Comparison of ENCODE assay signal across 9 mouse cellular contexts in genomic region chr2:129078313-129078712, GRCm38 (mm10). TPM values are rescaled to one million over a fixed set of nuclear protein-coding genes. Genes with fewer than 3 reads are reported as not detected.
DNase-seq lines count a peak whose midpoint lies in the region; ATAC-seq and TF ChIP-seq lines count a peak whose summit lies in the region.
"Had no signal": no experiment of that assay in that cellular context is flagged by ENCODE, and none has a peak within 500 bp of the region (broad histone marks: within the 10 kb centered on the region; RNA-seq: fewer than 3 reads in every experiment).

No protein-coding gene starts in this region.

- intact Hi-C loops in gastrocnemius, postnatal 36 days (cut with DNase I): no loop called here

- no peak overlapping the region for H3K4me3 ChIP-seq in forebrain, embryonic 14.5 days (ENCODE audit: low read depth, low read length)
- no peak overlapping the region for H3K4me3 ChIP-seq in forebrain, embryonic 10.5 days
- no peak overlapping the region for H3K4me3 ChIP-seq in midbrain, embryonic 11.5 days (ENCODE audit: low read depth, low read length)
- H3K4me3 ChIP-seq in midbrain, embryonic 16.5 days (ENCODE audit: low read depth, low read length): no peak overlapping the region
- no peak overlapping the region for H3K4me3 ChIP-seq in small intestine, adult 2 months (ENCODE audit: low read depth, low read length)
- H3K4me3 ChIP-seq: embryonic facial prominence, embryonic 15.5 days had no signal

- peaks cover 68% of the 10 kb centered on the region for H3K36me3 ChIP-seq in forebrain, embryonic 14.5 days (ENCODE audit: control insufficient read depth, insufficient read depth, low read length)
- peaks cover 69% of the 10 kb centered on the region for H3K36me3 ChIP-seq in forebrain, embryonic 10.5 days (replicated peaks)
- 0 out of 2 replicates have a peak, but pooled peaks cover 2% of the 10 kb centered on the region for H3K36me3 ChIP-seq in midbrain, embryonic 11.5 days (ENCODE audit: control insufficient read depth, insufficient read depth, low read length)
- peaks cover 30% of the 10 kb centered on the region for H3K36me3 ChIP-seq in midbrain, embryonic 16.5 days (ENCODE audit: control insufficient read depth, insufficient read depth, low read length)
- no peaks in the 10 kb centered on the region for H3K36me3 ChIP-seq in small intestine, adult 2 months (ENCODE audit: control insufficient read depth, insufficient read depth, low read length)

- no peak overlapping the region for H3K9ac ChIP-seq in forebrain, embryonic 14.5 days (ENCODE audit: low read length)
- H3K9ac ChIP-seq in midbrain, embryonic 11.5 days (ENCODE audit: low read length): no peak overlapping the region
- no peak overlapping the region for H3K9ac ChIP-seq in midbrain, embryonic 16.5 days (ENCODE audit: low read depth, low read length)
- H3K9ac ChIP-seq: embryonic facial prominence, embryonic 15.5 days had no signal

- no peaks in the 10 kb centered on the region for H3K4me1 ChIP-seq in forebrain, embryonic 14.5 days (ENCODE audit: control insufficient read depth, insufficient read depth, low read length)
- H3K4me1 ChIP-seq in forebrain, embryonic 10.5 days: no peaks in the 10 kb centered on the region
- no peaks in the 10 kb centered on the region for H3K4me1 ChIP-seq in midbrain, embryonic 11.5 days (ENCODE audit: control insufficient read depth, insufficient read depth, low read length)
- H3K4me1 ChIP-seq in midbrain, embryonic 16.5 days (ENCODE audit: control insufficient read depth, insufficient read depth, low read length): no peaks in the 10 kb centered on the region
- H3K4me1 ChIP-seq in small intestine, adult 2 months (ENCODE audit: control insufficient read depth, insufficient read depth, insufficient read length, low read length): no peaks in the 10 kb centered on the region
- H3K4me1 ChIP-seq: embryonic facial prominence, embryonic 15.5 days had no signal

- H3K4me2 ChIP-seq in forebrain, embryonic 14.5 days (ENCODE audit: low read length): no peak overlapping the region
- no peak overlapping the region for H3K4me2 ChIP-seq in midbrain, embryonic 11.5 days
- no peak overlapping the region for H3K4me2 ChIP-seq in midbrain, embryonic 16.5 days (ENCODE audit: low read length)
- H3K4me2 ChIP-seq: embryonic facial prominence, embryonic 15.5 days had no signal

- no peak for TF ChIP-seq POLR2A in small intestine, adult 2 months (IDR thresholded peaks at IDR 0.05; ENCODE audit: low read depth, low read length)

- no peak overlapping the region for H3K27ac ChIP-seq in forebrain, embryonic 14.5 days (ENCODE audit: low read depth, low read length)
- no peak overlapping the region for H3K27ac ChIP-seq in forebrain, embryonic 10.5 days
- H3K27ac ChIP-seq in midbrain, embryonic 11.5 days (ENCODE audit: low read depth, low read length): no peak overlapping the region
- H3K27ac ChIP-seq in midbrain, embryonic 16.5 days (ENCODE audit: low read length): no peak overlapping the region
- no peak overlapping the region for H3K27ac ChIP-seq in small intestine, adult 2 months (ENCODE audit: insufficient read depth, low read depth, low read length)
- H3K27ac ChIP-seq: embryonic facial prominence, embryonic 15.5 days had no signal

- WGBS in forebrain, embryonic 14.5 days: 82% methylated on average over 3 of the region's 3 CpGs
- 84% methylated on average over 3 of the region's 3 CpGs for WGBS in forebrain, embryonic 10.5 days
- 84% methylated on average over 3 of the region's 3 CpGs for WGBS in midbrain, embryonic 11.5 days
- 80% methylated on average over 3 of the region's 3 CpGs for WGBS in midbrain, embryonic 16.5 days
- WGBS in small intestine, adult 2 months: 88% methylated on average over 3 of the region's 3 CpGs

- H3K27me3 ChIP-seq in forebrain, embryonic 14.5 days (replicated peaks; ENCODE audit: control insufficient read depth, insufficient read depth, low read length): no peaks in the 10 kb centered on the region
- H3K27me3 ChIP-seq in forebrain, embryonic 10.5 days (ENCODE audit: poor library complexity, severe bottlenecking): no peaks in the 10 kb centered on the region
- H3K27me3 ChIP-seq in midbrain, embryonic 11.5 days (ENCODE audit: control insufficient read depth, insufficient read depth, low read length): no peaks in the 10 kb centered on the region
- H3K27me3 ChIP-seq in midbrain, embryonic 16.5 days (ENCODE audit: control insufficient read depth, insufficient read depth, low read depth, low read length): no peaks in the 10 kb centered on the region
- no peaks in the 10 kb centered on the region for H3K27me3 ChIP-seq in small intestine, adult 2 months (ENCODE audit: control insufficient read depth, insufficient read depth, low read length)
- H3K27me3 ChIP-seq: embryonic facial prominence, embryonic 15.5 days had no signal

- H3K9me3 ChIP-seq in forebrain, embryonic 14.5 days (replicated peaks; ENCODE audit: control insufficient read depth, low read length): no peaks in the 10 kb centered on the region
- no peaks in the 10 kb centered on the region for H3K9me3 ChIP-seq in forebrain, embryonic 10.5 days
- H3K9me3 ChIP-seq in midbrain, embryonic 11.5 days (ENCODE audit: control insufficient read depth, low read length): no peaks in the 10 kb centered on the region
- H3K9me3 ChIP-seq in midbrain, embryonic 16.5 days (replicated peaks; ENCODE audit: control insufficient read depth, low read length, poor library complexity, severe bottlenecking): no peaks in the 10 kb centered on the region
- H3K9me3 ChIP-seq: embryonic facial prominence, embryonic 15.5 days had no signal

- peak; percentile 42; the same call in 1 of the 2 replicates for TF ChIP-seq CTCF in small intestine, adult 2 months (IDR thresholded peaks at IDR 0.05; ENCODE audit: extremely low read depth, insufficient read length, insufficient replicate concordance, low read depth, low read length)

- peak; percentile 33 for DNase-seq in forebrain, embryonic 14.5 days (ENCODE audit: low spot score)
- DNase-seq in forebrain, embryonic 10.5 days (ENCODE audit: extremely low spot score, low spot score): no peak
- peak; percentile 78 for DNase-seq in midbrain, embryonic 11.5 days (ENCODE audit: low spot score, missing footprints)
- peak; percentile 23 for DNase-seq in embryo, embryonic 11 days
- DNase-seq in layer of hippocampus, adult 9-11 months: no peak
- DNase-seq in gastrocnemius, postnatal 36 days: no peak

- ATAC-seq in forebrain, embryonic 14.5 days: no peak
- no peak for ATAC-seq in midbrain, embryonic 11.5 days (ENCODE audit: low FRiP score)
- no peak for ATAC-seq in midbrain, embryonic 16.5 days

RNA-seq across cellular contexts. Expression of gene Ttl, which starts 12.6 kb away (rescaled TPM):
- polyA plus RNA-seq in forebrain, embryonic 14.5 days (2014; fragmentation: Nextera tagmentation; extraction: Ambion mirVana): 27.3 and 32.8 TPM in 2 replicates
- polyA plus RNA-seq in forebrain, embryonic 10.5 days (2016; fragmentation: Nextera tagmentation; extraction: Ambion mirVana): 12.4 and 14.0 TPM in 2 replicates
- 10.2 and 11.5 TPM in 2 replicates for polyA plus RNA-seq in midbrain, embryonic 11.5 days (2014; fragmentation: Nextera tagmentation; extraction: Ambion mirVana)
- polyA plus RNA-seq in midbrain, embryonic 16.5 days (2015; fragmentation: Nextera tagmentation; extraction: Ambion mirVana): 31.1 and 34.2 TPM in 2 replicates
- polyA plus RNA-seq in small intestine, adult 2 months (2012; rRNA removed): 1.3 and 1.8 TPM in 2 replicates
- total RNA-seq in gastrocnemius, postnatal 36 days (2021): 1 to 10 TPM; 5.6 to 6.5 TPM

RNA-seq across cellular contexts. Expression of gene Polr1b, which starts 22.5 kb away (rescaled TPM):
- 5.9 and 8.0 TPM in 2 replicates for polyA plus RNA-seq in forebrain, embryonic 14.5 days (2014; fragmentation: Nextera tagmentation; extraction: Ambion mirVana)
- polyA plus RNA-seq in forebrain, embryonic 10.5 days (2016; fragmentation: Nextera tagmentation; extraction: Ambion mirVana): 47.6 and 48.8 TPM in 2 replicates
- polyA plus RNA-seq in midbrain, embryonic 11.5 days (2014; fragmentation: Nextera tagmentation; extraction: Ambion mirVana): 16.0 and 18.4 TPM in 2 replicates
- polyA plus RNA-seq in midbrain, embryonic 16.5 days (2015; fragmentation: Nextera tagmentation; extraction: Ambion mirVana): 15.6 and 16.1 TPM in 2 replicates
- polyA plus RNA-seq in small intestine, adult 2 months (2012; rRNA removed): 6.9 and 7.6 TPM in 2 replicates
- 10 to 100 TPM in 1 of 2 experiments, 1 to 10 TPM in 1; 8.9 to 11.7 TPM for total RNA-seq in gastrocnemius, postnatal 36 days (2021)

RNA-seq across cellular contexts. Expression of gene Vinac1, which starts 30.3 kb away (rescaled TPM):
- 0.28 and 0.42 TPM in 2 replicates for polyA plus RNA-seq in forebrain, embryonic 14.5 days (2014; fragmentation: Nextera tagmentation; extraction: Ambion mirVana)
- polyA plus RNA-seq in forebrain, embryonic 10.5 days (2016; fragmentation: Nextera tagmentation; extraction: Ambion mirVana): 0.09 and 0.16 TPM in 2 replicates
- polyA plus RNA-seq in midbrain, embryonic 11.5 days (2014; fragmentation: Nextera tagmentation; extraction: Ambion mirVana): 0.08 and 0.29 TPM in 2 replicates
- 1.0 TPM in 2 replicates for polyA plus RNA-seq in midbrain, embryonic 16.5 days (2015; fragmentation: Nextera tagmentation; extraction: Ambion mirVana)
- 0.03 TPM in 1 of 2 replicates, not detected in the other for polyA plus RNA-seq in small intestine, adult 2 months (2012; rRNA removed)
- not detected for total RNA-seq in gastrocnemius, postnatal 36 days (2021)
- polyA plus RNA-seq: embryonic facial prominence, embryonic 15.5 days had no signal

RNA-seq across cellular contexts. Expression of gene Chchd5, which starts 51.2 kb away (rescaled TPM):
- polyA plus RNA-seq in forebrain, embryonic 14.5 days (2014; fragmentation: Nextera tagmentation; extraction: Ambion mirVana): 22.7 and 30.7 TPM in 2 replicates
- polyA plus RNA-seq in forebrain, embryonic 10.5 days (2016; fragmentation: Nextera tagmentation; extraction: Ambion mirVana): 24.1 and 25.2 TPM in 2 replicates
- polyA plus RNA-seq in midbrain, embryonic 11.5 days (2014; fragmentation: Nextera tagmentation; extraction: Ambion mirVana): 26.2 and 27.2 TPM in 2 replicates
- polyA plus RNA-seq in midbrain, embryonic 16.5 days (2015; fragmentation: Nextera tagmentation; extraction: Ambion mirVana): 17.6 and 18.1 TPM in 2 replicates
- polyA plus RNA-seq in small intestine, adult 2 months (2012; rRNA removed): 9.7 and 21.0 TPM in 2 replicates
- 1 to 10 TPM; 8.4 to 8.7 TPM for total RNA-seq in gastrocnemius, postnatal 36 days (2021)

Comparison
In these comparisons a context has a peak if more than half of its experiments do, and no peak if none do; other contexts are left out.
1. DNase-seq: peak in forebrain, embryonic 14.5 days (single experiment), midbrain, embryonic 11.5 days (single experiment) and embryo, embryonic 11 days (single experiment); none in forebrain, embryonic 10.5 days (single experiment), layer of hippocampus, adult 9-11 months (single experiment) and gastrocnemius, postnatal 36 days (0 of 2).